Mouse (Mus musculus) CH12F3 (cell line): ENCODE data around the gene Tmem150c.

Experiments
- in situ Hi-C: fragments of 300-500 bp; cut with MboI; formaldehyde crosslinking; loops from 2 replicates; pipeline ENCODE4 v1.14.3; 2020; ENCODE audit warnings: low sequenced_read_pairs

Tmem150c gene

GRCm38 (mm10) chr5:100057461-100058209 is 102.0 kb downstream of the Tmem150c start:
- in situ Hi-C loops, result no loop called here

- in situ Hi-C loops, result no loop called here
Measured at GRCm38 (mm10) chr5:100055866-100056369, 103.7 kb downstream of the Tmem150c start.

- in situ Hi-C loops, result no loop called here
Measured at GRCm38 (mm10) chr5:100054807-100055547, 104.6 kb downstream of the Tmem150c start.

- in situ Hi-C loops, result no loop called here
Measured at GRCm38 (mm10) chr5:100052728-100053127, 106.9 kb downstream of the Tmem150c start.

GRCm38 (mm10) chr5:100049904-100050303 is 109.7 kb downstream of the Tmem150c start:
- in situ Hi-C loops, result no loop called here

- in situ Hi-C loops, result no loop called here
Measured at GRCm38 (mm10) chr5:100047871-100048270, 111.7 kb downstream of the Tmem150c start.

GRCm38 (mm10) chr5:100047143-100047640 is 112.4 kb downstream of the Tmem150c start:
- in situ Hi-C loops, result no loop called here

- in situ Hi-C loops, result no loop called here
Measured at GRCm38 (mm10) chr5:100046096-100046495, 113.5 kb downstream of the Tmem150c start.

GRCm38 (mm10) chr5:100044621-100045020 is 115.0 kb downstream of the Tmem150c start:
- in situ Hi-C loops, result no loop called here

GRCm38 (mm10) chr5:100044030-100044429 is 115.6 kb downstream of the Tmem150c start:
- in situ Hi-C loops, result no loop called here

- in situ Hi-C loops, result no loop called here
Measured at GRCm38 (mm10) chr5:100043361-100043760, 116.2 kb downstream of the Tmem150c start.

- in situ Hi-C loops, result no loop called here
Measured at GRCm38 (mm10) chr5:100042467-100042866, 117.1 kb downstream of the Tmem150c start.

- in situ Hi-C loops, result no loop called here
Measured at GRCm38 (mm10) chr5:100041272-100041671, 118.3 kb downstream of the Tmem150c start.

GRCm38 (mm10) chr5:100040281-100040784 is 119.3 kb downstream of the Tmem150c start:
- in situ Hi-C loops, result no loop called here

- in situ Hi-C loops, result loop anchor here (10.0 kb wide), 1 partner anchor 55 kb away; no protein-coding TSS in a partner anchor
Measured at GRCm38 (mm10) chr5:100039602-100040142, 119.9 kb downstream of the Tmem150c start, which contains the start of the genes Hnrnpdl and Enoph1. Hnrnpdl (minus strand) TSS chr5:100039664. Enoph1 (plus strand) TSS chr5:100039985.

- in situ Hi-C loops, result loop anchor here (10.0 kb wide), 1 partner anchor 54 kb away; no protein-coding TSS in a partner anchor
Measured at GRCm38 (mm10) chr5:100038714-100039601, 120.7 kb downstream of the Tmem150c start.

- in situ Hi-C loops, result loop anchor here (10.0 kb wide), 1 partner anchor 53 kb away; no protein-coding TSS in a partner anchor
Measured at GRCm38 (mm10) chr5:100037965-100038713, 121.5 kb downstream of the Tmem150c start.

GRCm38 (mm10) chr5:100036681-100037080 is 122.9 kb downstream of the Tmem150c start:
- in situ Hi-C loops, result loop anchor here (10.0 kb wide), 1 partner anchor 52 kb away; no protein-coding TSS in a partner anchor

GRCm38 (mm10) chr5:100035950-100036349 is 123.7 kb downstream of the Tmem150c start:
- in situ Hi-C loops, result loop anchor here (10.0 kb wide), 1 partner anchor 51 kb away; no protein-coding TSS in a partner anchor
